Mouse (Mus musculus) G1E (cell line): ENCODE measurements around the gene Ackr2. TPM values are rescaled to one million over a fixed set of nuclear protein-coding genes. Genes with fewer than 3 reads are reported as not detected.

Experiments
- ATAC-seq: 2 replicates; pipeline ENCODE4 v1.8.0; 2016; ENCODE audit warnings: mild to moderate bottlenecking; ENCODE audit not compliant: insufficient number of reproducible peaks, poor library complexity, low FRiP score, severe bottlenecking; ENCODE audit errors: extremely low read depth
- DNase-seq: peaks from one replicate; pipeline ENCODE4 v3.0.0; 2012; ENCODE audit warnings: low spot score
- H3K27me3 ChIP-seq: 2 replicates; pipeline ENCODE4 v1.6.1; 2012; ENCODE audit warnings: mild to moderate bottlenecking, low read length, inconsistent platforms; ENCODE audit not compliant: insufficient read depth
- H3K36me3 ChIP-seq: replicated peaks from 2 replicates; pipeline ENCODE3; 2012; ENCODE audit warnings: mild to moderate bottlenecking, inconsistent platforms
- H3K4me1 ChIP-seq: 2 replicates; pipeline ENCODE4 v1.6.1; 2012; ENCODE audit warnings: low read depth, low read length, inconsistent platforms, mixed read lengths; ENCODE audit not compliant: insufficient read depth
- H3K4me3 ChIP-seq: 2 replicates; pipeline ENCODE4 v1.5.1; 2012; ENCODE audit warnings: low read depth, mild to moderate bottlenecking, inconsistent platforms, low read length, moderate library complexity, mixed read lengths
- H3K9me3 ChIP-seq: replicated peaks from 2 replicates; pipeline ENCODE4 v1.6.1; 2012; ENCODE audit warnings: inconsistent platforms
- CTCF ChIP-seq: IDR thresholded peaks from 2 replicates; pipeline ENCODE4 v1.5.1; 2012; ENCODE audit warnings: low read depth, low read length, inconsistent platforms, mixed read lengths
- GATA1 ChIP-seq: IDR thresholded peaks from 2 replicates; pipeline ENCODE4 v1.6.1; 2012; ENCODE audit warnings: borderline replicate concordance, low read length, inconsistent platforms, mixed read lengths
- GATA2 ChIP-seq: IDR thresholded peaks from 2 replicates; pipeline ENCODE4 v1.6.1; 2012; ENCODE audit warnings: low read depth, low read length, inconsistent platforms, borderline replicate concordance
- POLR2AphosphoS5 ChIP-seq: IDR thresholded peaks from 2 replicates; pipeline ENCODE4 v1.6.1; 2012; ENCODE audit warnings: low read depth, low read length, inconsistent platforms; ENCODE audit not compliant: insufficient replicate concordance
- TAL1 ChIP-seq: conservative IDR thresholded peaks from 2 replicates; pipeline ENCODE4 v1.6.1; 2012; ENCODE audit warnings: low read depth, low read length, inconsistent platforms, mixed read lengths
- polyA plus RNA-seq: library from polyadenylated mRNA; stranded (reverse); fragments of >175 nt; gene quantifications from 2 replicates; pipeline ENCODE4 v1.2.3, GENCODE M21; 2012
- total RNA-seq, 2 experiments: library from RNA; stranded (forward) in 1 of 2; stranded (reverse) in 1 of 2; fragments of 200-1000 nt in 1 of 2; fragments of >200 nt in 1 of 2; fragmentation: Nextera tagmentation in 1 of 2; gene quantifications; 2 replicates each; pipeline ENCODE4 v1.2.3; 2014 to 2017

The Ackr2 gene
- total and polyA plus RNA-seq, 3 experiments = 0.11 TPM; not detected in 2

DNA sequence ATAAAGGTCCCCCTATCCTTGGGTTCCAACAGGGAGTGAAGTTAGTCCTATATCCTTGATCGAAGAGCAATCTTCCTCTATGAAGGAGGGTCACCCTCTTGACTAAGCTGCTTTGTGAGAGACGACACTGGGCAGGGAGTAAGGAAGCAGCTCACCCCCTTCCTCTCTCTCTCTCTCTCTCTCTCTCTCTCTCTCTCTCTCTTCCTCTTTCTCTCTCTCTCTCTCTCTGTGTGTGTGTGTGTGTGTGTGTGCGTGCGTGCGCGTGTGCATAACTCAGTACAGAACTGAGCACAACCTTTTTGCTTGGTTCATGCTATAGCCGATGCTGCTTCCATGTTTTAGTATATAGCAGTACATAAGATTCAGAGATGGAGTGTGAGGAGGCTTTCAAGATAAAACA, 6.8 kb downstream of the Ackr2 start:
- H3K36me3 ChIP-seq = no peaks in the 10 kb centered on the region
- TF ChIP-seq GATA1 (no peak), CTCF (no peak), GATA2 (no peak), TAL1 (no peak), POLR2AphosphoS5 (no peak)
- no peak overlapping the region for H3K4me3 ChIP-seq
- no peaks in the 10 kb centered on the region for H3K4me1 ChIP-seq
- H3K27me3 ChIP-seq = peaks cover 11% of the 10 kb centered on the region
- ATAC-seq (no peak), DNase-seq (no peak)
- H3K9me3 ChIP-seq = no peaks in the 10 kb centered on the region

DNA sequence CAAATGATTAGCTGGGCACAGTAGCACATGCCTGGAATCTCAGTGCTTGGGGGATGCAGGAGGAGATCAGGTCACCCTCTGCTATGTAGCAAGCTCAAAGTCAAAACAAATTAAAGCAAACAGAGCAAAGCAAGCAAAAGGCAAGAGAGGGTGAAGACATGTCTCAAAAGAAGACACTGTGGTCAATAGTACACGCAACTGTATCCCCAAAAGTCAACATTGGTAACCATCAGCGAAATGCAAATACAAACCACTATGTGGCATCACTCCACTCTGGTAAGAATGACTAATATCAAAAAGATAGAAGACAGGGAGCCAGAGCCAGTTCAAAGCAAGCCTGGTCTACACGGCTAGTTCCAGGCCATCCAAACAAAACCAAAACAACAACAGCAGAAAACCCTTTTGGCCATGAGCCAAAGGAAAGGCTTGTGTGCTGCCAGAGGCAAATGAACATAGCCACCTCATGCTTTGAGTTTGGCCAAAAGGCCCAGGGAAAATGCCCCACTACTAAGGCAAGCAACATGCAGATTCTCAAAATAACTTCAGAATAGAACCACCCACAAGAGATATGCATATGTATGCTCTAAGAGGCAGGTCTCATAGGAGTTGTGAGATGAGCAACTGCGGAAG, 7.5 kb downstream of the Ackr2 start:
- no peaks in the 10 kb centered on the region for H3K4me1 ChIP-seq
- no peak for ATAC-seq
- DNase-seq = no peak

DNA sequence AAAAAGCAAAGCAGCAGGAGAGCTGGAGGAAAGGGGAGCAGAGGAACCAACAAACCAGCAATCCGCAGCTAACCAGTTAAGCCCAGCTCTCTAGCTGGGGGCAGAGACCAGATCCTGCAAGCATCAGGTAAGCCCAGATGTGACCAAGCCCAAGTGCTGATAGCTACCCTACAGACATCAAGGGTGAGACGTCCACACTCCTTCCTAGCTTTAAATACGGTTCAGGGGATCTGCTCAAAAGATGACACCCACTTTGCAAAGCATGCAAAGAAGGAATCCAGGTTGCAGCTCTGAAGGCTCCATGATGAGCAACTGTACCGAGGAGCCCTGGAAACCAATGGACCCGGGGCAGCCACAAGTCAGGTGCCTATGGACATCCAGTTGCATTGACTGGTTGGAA, 8.3 kb downstream of the Ackr2 start:
- H3K36me3 ChIP-seq = no peaks in the 10 kb centered on the region
- no peaks in the 10 kb centered on the region for H3K4me1 ChIP-seq
- DNase-seq = no peak
- ATAC-seq = no peak
- H3K27me3 ChIP-seq = peaks cover 8% of the 10 kb centered on the region
- H3K9me3 ChIP-seq = no peaks in the 10 kb centered on the region
- no peak overlapping the region for H3K4me3 ChIP-seq
- TF ChIP-seq POLR2AphosphoS5 = no peak
- TF ChIP-seq TAL1 = no peak
- no peak for TF ChIP-seq CTCF
- TF ChIP-seq GATA1 = no peak
- TF ChIP-seq GATA2 = no peak

More for the DNA sequence above, 7.5 kb downstream of the Ackr2 start:
- Histone ChIP-seq H3K36me3 (no peaks in the 10 kb centered on the region), H3K27me3 (peaks cover 11% of the 10 kb centered on the region), H3K9me3 (no peaks in the 10 kb centered on the region), H3K4me3 (no peak overlapping the region)
- no peak for TF ChIP-seq TAL1
- TF ChIP-seq POLR2AphosphoS5 = no peak
- no peak for TF ChIP-seq CTCF
- no peak for TF ChIP-seq GATA2
- TF ChIP-seq GATA1 = no peak

DNA sequence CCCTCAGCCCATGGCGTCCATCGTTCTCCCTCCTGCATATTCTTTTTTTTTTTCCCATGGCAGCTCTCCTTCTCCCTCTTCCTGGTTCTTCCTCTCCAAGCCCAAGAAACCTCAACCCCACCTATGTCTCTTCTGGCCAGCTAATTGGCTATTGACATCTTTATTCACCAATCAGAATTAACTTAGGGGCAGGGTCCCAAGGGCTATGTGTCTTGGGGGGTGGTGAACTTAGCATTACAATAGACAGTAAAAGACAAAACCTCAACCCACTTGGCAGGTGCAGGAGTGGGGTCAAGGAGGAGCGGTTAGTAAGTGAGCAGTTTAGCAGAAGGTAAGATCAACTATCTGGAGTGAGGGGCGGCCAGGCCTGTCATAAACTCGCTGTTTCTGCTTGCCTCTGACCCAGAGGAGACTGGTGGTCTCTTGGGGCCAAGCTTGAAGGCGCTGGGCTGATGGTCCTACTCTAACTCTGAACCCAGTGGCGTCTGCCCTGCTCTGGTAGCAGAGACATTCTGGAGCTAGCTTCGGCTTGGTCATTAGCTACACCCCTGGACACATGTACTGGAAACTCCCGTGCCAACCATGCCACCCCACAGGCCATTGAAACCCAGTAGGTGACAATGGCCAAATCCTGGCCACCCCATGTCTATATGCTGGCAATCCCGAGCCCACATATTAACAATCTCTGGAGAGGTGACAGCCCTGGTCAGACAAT, 9.4 kb downstream of the Ackr2 start:
- no peaks in the 10 kb centered on the region for H3K4me1 ChIP-seq
- H3K9me3 ChIP-seq = no peaks in the 10 kb centered on the region
- DNase-seq = no peak
- peaks cover 2% of the 10 kb centered on the region for H3K27me3 ChIP-seq
- ATAC-seq = no peak
- H3K4me3 ChIP-seq = no peak overlapping the region
- H3K36me3 ChIP-seq = no peaks in the 10 kb centered on the region
- TF ChIP-seq GATA2 (no peak), POLR2AphosphoS5 (no peak), GATA1 (no peak), TAL1 (no peak), CTCF (no peak)

DNA sequence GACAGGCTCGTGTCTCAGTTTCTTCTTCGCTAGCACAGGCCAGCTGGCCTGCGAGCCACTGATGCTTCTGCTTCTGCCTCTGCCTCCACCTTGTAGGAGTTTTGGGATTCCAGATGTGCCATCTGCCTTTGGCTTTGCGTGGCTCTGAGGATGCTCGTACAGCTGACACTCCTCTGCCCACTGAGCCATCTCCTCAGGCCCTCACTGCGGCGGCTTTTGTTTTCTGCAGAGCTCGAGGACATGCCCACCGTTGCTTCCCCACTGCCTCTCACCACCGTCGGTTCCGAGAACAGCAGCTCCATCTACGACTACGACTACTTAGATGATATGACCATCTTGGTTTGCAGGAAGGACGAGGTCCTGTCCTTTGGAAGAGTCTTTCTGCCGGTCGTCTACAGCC, 10.2 kb downstream of the Ackr2 start:
- Histone ChIP-seq H3K27me3 (peaks cover 6% of the 10 kb centered on the region), H3K4me1 (no peaks in the 10 kb centered on the region), H3K36me3 (no peaks in the 10 kb centered on the region), H3K9me3 (no peaks in the 10 kb centered on the region), H3K4me3 (no peak overlapping the region)
- DNase-seq (no peak), ATAC-seq (no peak)
- TF ChIP-seq CTCF (no peak), GATA2 (no peak), POLR2AphosphoS5 (no peak), TAL1 (no peak), GATA1 (no peak)

DNA sequence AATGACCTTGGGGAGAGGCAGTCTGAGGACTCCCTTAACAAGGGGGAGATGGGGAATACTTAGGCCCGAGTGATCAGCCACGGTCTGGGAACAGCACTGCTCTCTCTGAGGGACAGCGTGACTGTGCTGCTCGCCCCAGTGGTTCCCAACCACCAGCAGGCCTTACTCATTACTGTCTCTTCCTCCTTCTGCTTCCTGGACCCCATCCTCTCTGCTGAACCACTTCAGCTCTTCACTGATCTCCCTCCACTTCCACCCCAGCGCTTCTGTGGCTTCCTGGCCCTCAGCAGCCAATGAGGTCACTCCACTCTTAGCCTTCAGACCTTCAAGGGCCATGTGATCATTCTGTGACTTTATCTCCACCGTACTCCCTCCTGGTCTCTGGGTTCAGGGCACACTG, 11.5 kb downstream of the Ackr2 start:
- DNase-seq (no peak), ATAC-seq (no peak)
- no peaks in the 10 kb centered on the region for H3K36me3 ChIP-seq
- H3K9me3 ChIP-seq = no peaks in the 10 kb centered on the region
- no peak overlapping the region for H3K4me3 ChIP-seq
- no peak for TF ChIP-seq CTCF
- TF ChIP-seq GATA1 = no peak
- TF ChIP-seq GATA2 = no peak
- TF ChIP-seq POLR2AphosphoS5 = no peak
- no peak for TF ChIP-seq TAL1
- H3K27me3 ChIP-seq = peaks cover 12% of the 10 kb centered on the region
- H3K4me1 ChIP-seq = no peaks in the 10 kb centered on the region
